Mouse (Mus musculus): ENCODE results near the gene Rad51d.
A peak's percentile ranks its signal among the peaks of the same experiment; 100 is the strongest.
"Not testable (repeated sequence)": the region's sequence is repeated elsewhere in the genome, so short reads cannot be mapped to it uniquely, and the experiment has no call there.

The Rad51d gene

GRCm38 (mm10) chr11:82856032-82856431, 34.4 kb downstream of the Rad51d start:
- DNase-seq (ENCODE audit: low spot score in 2 of 2), result no peak

- no peak for DNase-seq (ENCODE audit: low spot score in 2 of 2)
Measured at GRCm38 (mm10) chr11:82855327-82855973, 35.0 kb downstream of the Rad51d start.

- no peak for DNase-seq (ENCODE audit: low spot score in 2 of 2)
Measured at GRCm38 (mm10) chr11:82854111-82854510, 36.3 kb downstream of the Rad51d start.

- no peak for DNase-seq (ENCODE audit: low spot score in 2 of 2)
Measured at GRCm38 (mm10) chr11:82852958-82853357, 37.5 kb downstream of the Rad51d start.

- DNase-seq (ENCODE audit: low spot score in 2 of 2), result no peak
Measured at GRCm38 (mm10) chr11:82852540-82852939, 37.9 kb downstream of the Rad51d start.

GRCm38 (mm10) chr11:82852115-82852514, 38.3 kb downstream of the Rad51d start:
- DNase-seq (ENCODE audit: low spot score in 2 of 2), result no peak

- DNase-seq (ENCODE audit: low spot score in 2 of 2), result no peak
Measured at GRCm38 (mm10) chr11:82850259-82850658, 40.2 kb downstream of the Rad51d start.

- DNase-seq (ENCODE audit: low spot score in 2 of 2), result no peak
Measured at GRCm38 (mm10) chr11:82847571-82848000, 42.8 kb downstream of the Rad51d start.

- DNase-seq (ENCODE audit: low spot score in 2 of 2), result no peak
Measured at GRCm38 (mm10) chr11:82846938-82847337, 43.5 kb downstream of the Rad51d start.

GRCm38 (mm10) chr11:82846079-82846436, 44.4 kb downstream of the Rad51d start:
- no peak for DNase-seq (ENCODE audit: low spot score in 2 of 2)

- DNase-seq (ENCODE audit: low spot score in 2 of 2), result peak; percentile 21 to 25
Measured at GRCm38 (mm10) chr11:82845415-82846078, 44.9 kb downstream of the Rad51d start.

- no peak for DNase-seq (ENCODE audit: low spot score in 2 of 2)
Measured at GRCm38 (mm10) chr11:82844771-82845414, 45.5 kb downstream of the Rad51d start.

GRCm38 (mm10) chr11:82838511-82838910, 51.9 kb downstream of the Rad51d start:
- DNase-seq (ENCODE audit: low spot score in 2 of 2), result no peak

- no peak for DNase-seq (ENCODE audit: low spot score in 2 of 2)
Measured at GRCm38 (mm10) chr11:82837848-82838247, 52.6 kb downstream of the Rad51d start.

GRCm38 (mm10) chr11:82837192-82837591, 53.2 kb downstream of the Rad51d start:
- DNase-seq (ENCODE audit: low spot score in 2 of 2), result no peak

- no peak for DNase-seq (ENCODE audit: low spot score in 2 of 2)
Measured at GRCm38 (mm10) chr11:82835616-82836432, 54.6 kb downstream of the Rad51d start.

GRCm38 (mm10) chr11:82834359-82834758, 56.1 kb downstream of the Rad51d start:
- DNase-seq (ENCODE audit: low spot score in 2 of 2), result not testable (repeated sequence)

- no peak for DNase-seq (ENCODE audit: low spot score in 2 of 2)
Measured at GRCm38 (mm10) chr11:82833929-82834328, 56.5 kb downstream of the Rad51d start.

- DNase-seq (ENCODE audit: low spot score in 2 of 2), result not testable (repeated sequence)
Measured at GRCm38 (mm10) chr11:82832402-82832801, 58.0 kb downstream of the Rad51d start.

GRCm38 (mm10) chr11:82831008-82831893, 59.2 kb downstream of the Rad51d start:
- no peak for DNase-seq (ENCODE audit: low spot score in 2 of 2)

GRCm38 (mm10) chr11:82826818-82827217, 63.6 kb downstream of the Rad51d start:
- DNase-seq (ENCODE audit: low spot score in 2 of 2), result no peak

Measured in frontal cortex, postnatal 14 days (tissue).